Mouse (Mus musculus) c-Kit-positive CD71-negative TER-119-negative erythroid progenitor cells, embryonic 14.5 days (primary cell): Measurements from ENCODE around the gene Acer1.
"Not testable (repeated sequence)": the region's sequence is repeated elsewhere in the genome, so short reads cannot be mapped to it uniquely, and the experiment has no call there.

ENCODE experiments used
- DNase-seq: peaks from one replicate; pipeline ENCODE4 v3.0.0-alpha.2; 2013; ENCODE audit warnings: low read depth

The Acer1 gene

GRCm38 (mm10) chr17:56938751-56939150 is 43.2 kb downstream of the Acer1 start:
- DNase-seq = no peak

- DNase-seq = no peak
Observed at GRCm38 (mm10) chr17:56936731-56937130, 45.2 kb downstream of the Acer1 start.

GRCm38 (mm10) chr17:56935363-56936131 is 46.4 kb downstream of the Acer1 start, which contains the start of gene Mllt1:
TSS of gene Mllt1 (minus strand) at chr17:56935415.
- peak; percentile 96 for DNase-seq

- no peak for DNase-seq
Observed at GRCm38 (mm10) chr17:56934545-56935330, 47.2 kb downstream of the Acer1 start.

GRCm38 (mm10) chr17:56933395-56933794 is 48.5 kb downstream of the Acer1 start:
- DNase-seq = no peak

- DNase-seq = no peak
Observed at GRCm38 (mm10) chr17:56930026-56930425, 51.9 kb downstream of the Acer1 start.

GRCm38 (mm10) chr17:56929530-56929929 is 52.4 kb downstream of the Acer1 start:
- no peak for DNase-seq

GRCm38 (mm10) chr17:56929101-56929500 is 52.8 kb downstream of the Acer1 start:
- DNase-seq = no peak

- DNase-seq = no peak
Observed at GRCm38 (mm10) chr17:56925998-56926397, 55.9 kb downstream of the Acer1 start.

- DNase-seq = no peak
Observed at GRCm38 (mm10) chr17:56919725-56920124, 62.2 kb downstream of the Acer1 start.

- DNase-seq = no peak
Observed at GRCm38 (mm10) chr17:56917166-56917565, 64.8 kb downstream of the Acer1 start.

GRCm38 (mm10) chr17:56913444-56913843 is 68.5 kb downstream of the Acer1 start:
- DNase-seq = no peak

GRCm38 (mm10) chr17:56913023-56913422 is 68.9 kb downstream of the Acer1 start:
- DNase-seq = no peak

- DNase-seq = not testable (repeated sequence)
Observed at GRCm38 (mm10) chr17:56909764-56910163, 72.2 kb downstream of the Acer1 start.

- DNase-seq = no peak
Observed at GRCm38 (mm10) chr17:56907887-56908286, 74.0 kb downstream of the Acer1 start.

- DNase-seq = no peak
Observed at GRCm38 (mm10) chr17:56907096-56907495, 74.8 kb downstream of the Acer1 start.

- no peak for DNase-seq
Observed at GRCm38 (mm10) chr17:56906166-56906565, 75.8 kb downstream of the Acer1 start.
